Mouse (Mus musculus) embryo, embryonic 11.5 days (tissue): Measurements from ENCODE around the gene Dlgap3.

Experiments
- DNase-seq: peaks from one replicate; pipeline ENCODE4 v3.0.0-alpha.2; 2012; ENCODE audit warnings: low read depth, low spot score

Gene Dlgap3

GRCm38 (mm10) chr4:127258186-127258897, 89.3 kb downstream of the Dlgap3 start:
- DNase-seq, result no peak

DNA sequence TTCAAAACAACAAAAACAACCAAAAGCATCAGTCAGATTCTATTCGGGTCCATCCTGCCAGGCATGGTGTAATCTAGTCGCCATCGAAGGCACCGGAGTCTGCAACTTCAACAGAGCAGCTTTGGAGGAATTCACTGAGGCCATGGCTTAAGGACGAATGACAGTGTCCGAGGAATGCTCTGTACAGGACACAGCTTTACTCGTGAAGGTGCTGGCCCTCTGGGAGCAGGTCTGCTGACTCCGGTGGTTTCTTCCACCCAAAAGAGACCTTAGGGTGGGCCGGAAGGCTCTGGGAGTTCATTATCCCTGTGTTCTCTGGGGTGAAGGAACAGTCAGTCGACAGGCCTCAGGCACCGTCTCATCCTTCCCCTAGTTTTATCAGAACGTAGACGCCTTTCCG, 92.6 kb downstream of the Dlgap3 start:
- no peak for DNase-seq

GRCm38 (mm10) chr4:127263438-127264182, 94.6 kb downstream of the Dlgap3 start:
- no peak for DNase-seq

DNA sequence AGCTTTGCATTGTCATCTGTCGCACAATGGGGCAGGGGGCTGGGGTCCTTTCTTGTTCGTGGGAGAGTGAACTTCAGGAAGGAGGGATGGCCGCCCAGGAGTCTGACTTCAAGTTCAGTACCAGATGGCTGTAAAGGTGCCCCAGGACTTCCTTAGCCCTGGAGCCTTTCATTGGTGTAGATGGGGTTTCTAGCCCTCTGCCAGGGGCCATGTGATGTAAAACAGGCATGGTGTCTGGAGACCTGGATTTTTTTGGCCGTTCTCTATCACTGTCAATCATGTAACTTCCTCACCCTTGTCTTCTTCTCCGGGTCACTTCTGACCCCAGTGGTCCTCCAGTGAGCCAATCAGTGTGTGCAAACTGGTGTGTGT, 95.2 kb downstream of the Dlgap3 start:
- DNase-seq, result no peak

GRCm38 (mm10) chr4:127278451-127279001, 109.5 kb downstream of the Dlgap3 start:
- no peak for DNase-seq

DNA sequence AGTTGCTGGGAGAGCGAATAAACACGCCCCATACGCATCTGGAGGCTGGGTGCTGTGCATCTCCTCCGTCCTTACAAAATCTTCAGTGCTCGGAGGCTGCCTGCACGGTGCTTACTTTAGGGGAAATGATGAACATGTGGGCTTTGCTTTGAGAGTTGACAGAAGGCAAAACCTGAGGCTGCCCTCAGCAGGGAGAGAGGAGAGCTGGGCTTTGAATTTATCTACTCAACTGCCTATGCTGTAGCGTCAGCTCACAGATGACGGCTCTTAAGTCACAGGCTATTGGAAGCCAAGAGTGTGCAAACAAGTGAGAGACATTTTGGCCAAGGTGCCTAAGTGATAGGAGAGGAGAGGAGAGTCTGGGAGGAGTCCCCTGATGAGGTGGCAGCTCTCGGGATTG, 110.2 kb downstream of the Dlgap3 start:
- DNase-seq, result no peak
